Mouse (Mus musculus): ENCODE results near the gene Lmln.

- TF ChIP-seq HCFC1 (IDR thresholded peaks at IDR 0.05; ENCODE audit: borderline replicate concordance, insufficient read depth, low read length) = no peak
- no peak for TF ChIP-seq ZC3H11A (IDR thresholded peaks at IDR 0.05; ENCODE audit: borderline replicate concordance, low read depth, low read length)
Measured at GRCm38 (mm10) chr16:33171800-33172199, 109.5 kb downstream of the Lmln start.
